Mouse (Mus musculus): Measurements from ENCODE around the gene Prr15l.

- no peak for TF ChIP-seq POLR2A (IDR thresholded peaks at IDR 0.05; ENCODE audit: borderline replicate concordance, extremely low read depth, low read depth, low read length)
- no peak for TF ChIP-seq CTCF (IDR thresholded peaks at IDR 0.05; ENCODE audit: insufficient read depth, low read length)
Observed at GRCm38 (mm10) chr11:96946498-96946897, 18.6 kb downstream of the Prr15l start.

All from lung, adult 2 months (tissue).